Mouse (Mus musculus) hindbrain, postnatal 0 days (tissue): Measurements from ENCODE around the gene Stard13. TPM values are rescaled to one million over a fixed set of nuclear protein-coding genes. Genes with fewer than 3 reads are reported as not detected.

Experiments
- ATAC-seq: fragments of 200-750 bp; cut with Nextera tagmentation; 2 replicates; pipeline ENCODE4 v1.8.0; 2017; ENCODE audit warnings: mild to moderate bottlenecking, moderate TSS enrichment, moderate library complexity
- DNase-seq: peaks from one replicate; pipeline ENCODE4 v3.0.0-alpha.2; 2015; ENCODE audit warnings: low spot score
- H3K27ac ChIP-seq: fragments of 300-500 bp; sonication (generic); 2 replicates; pipeline ENCODE4 v1.5.1; 2014; ENCODE audit warnings: mild to moderate bottlenecking
- H3K27me3 ChIP-seq: fragments of 300-500 bp; sonication (generic); 2 replicates; pipeline ENCODE4 v1.6.1; 2014; ENCODE audit warnings: low read length, mixed read lengths; ENCODE audit not compliant: insufficient read depth
- H3K36me3 ChIP-seq: fragments of 300-500 bp; sonication (generic); 2 replicates; pipeline ENCODE4 v1.6.1; 2014; ENCODE audit warnings: low read length, mixed read lengths; ENCODE audit not compliant: insufficient read depth
- H3K4me1 ChIP-seq: fragments of 300-500 bp; sonication (generic); 2 replicates; pipeline ENCODE4 v1.6.1; 2014; ENCODE audit warnings: antibody characterized with exemption, low read length, mixed read lengths; ENCODE audit not compliant: insufficient read depth
- H3K4me2 ChIP-seq: fragments of 300-500 bp; sonication (generic); 2 replicates; pipeline ENCODE4 v1.6.1; 2014; ENCODE audit warnings: low read depth, mild to moderate bottlenecking, low read length, moderate library complexity, mixed read lengths
- H3K4me3 ChIP-seq: fragments of 300-500 bp; sonication (generic); 2 replicates; pipeline ENCODE4 v1.5.1; 2014; ENCODE audit warnings: low read length
- H3K9ac ChIP-seq: fragments of 300-500 bp; sonication (generic); replicated peaks from 2 replicates; pipeline ENCODE4 v1.6.1; 2014; ENCODE audit warnings: mild to moderate bottlenecking, low read length, moderate library complexity, mixed read lengths
- H3K9me3 ChIP-seq: fragments of 300-500 bp; sonication (generic); 2 replicates; pipeline ENCODE4 v1.6.1; 2016; ENCODE audit warnings: low read length, mixed read lengths
- CTCF ChIP-seq: IDR thresholded peaks from 2 replicates; pipeline ENCODE4 v1.5.1; 2016; ENCODE audit warnings: antibody characterized with exemption, control low read depth, low read depth
- WGBS: fragments of 180-500 bp; shearing (Covaris S2); extraction: QIAGEN DNeasy Blood & Tissue Kit; methylation state at CpG from one replicate; pipeline ENCODE4 v1.1.7; 2014; 5-methylcytosine and 5-hydroxymethylcytosine counted together
- polyA plus RNA-seq: library from polyadenylated mRNA; unstranded; fragments of >200 nt; fragmentation: Nextera tagmentation; extraction: Ambion mirVana; gene quantifications from 2 replicates; pipeline ENCODE4 v1.2.1, GENCODE M21; 2015
- total RNA-seq: library from RNA; depleted of rRNA; stranded (reverse); fragments of >200 nt; gene quantifications from 2 replicates; pipeline ENCODE4 v1.2.3, GENCODE M21; 2014

Stard13 gene
- total and polyA plus RNA-seq, 2 experiments from 2014 or later = 2.8 to 14.7 TPM

DNA sequence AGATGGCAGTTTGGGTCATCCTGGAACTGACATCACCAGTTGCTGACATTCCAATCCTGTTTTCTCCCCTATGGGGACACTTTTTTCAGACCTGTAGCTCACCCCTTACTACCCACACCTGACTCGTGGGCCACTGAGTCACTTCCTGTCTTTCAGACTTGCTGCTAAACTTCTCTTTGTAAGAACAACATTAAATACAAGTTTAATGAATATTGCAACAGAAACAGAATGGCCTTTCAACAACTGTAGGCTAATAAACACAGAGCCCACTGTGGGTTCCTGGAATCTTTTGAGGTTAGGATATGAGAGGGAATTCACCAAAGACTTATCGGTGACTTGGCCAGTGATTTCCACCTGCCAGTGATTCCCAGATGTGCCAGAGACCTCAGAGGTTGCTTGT, 123.8 kb downstream of the Stard13 start:
- TF ChIP-seq CTCF = no peak
- no peak overlapping the region for H3K4me2 ChIP-seq
- no peaks in the 10 kb centered on the region for H3K27me3 ChIP-seq
- no peaks in the 10 kb centered on the region for H3K36me3 ChIP-seq
- WGBS = 82% methylated on average over 2 of the region's 2 CpGs
- DNase-seq (no peak), ATAC-seq (no peak)
- H3K9me3 ChIP-seq = no peaks in the 10 kb centered on the region
- 0 out of 2 replicates have a peak, but pooled peaks cover 3% of the 10 kb centered on the region for H3K4me1 ChIP-seq
- no peak overlapping the region for H3K27ac ChIP-seq
- H3K4me3 ChIP-seq = no peak overlapping the region
- no peak overlapping the region for H3K9ac ChIP-seq

DNA sequence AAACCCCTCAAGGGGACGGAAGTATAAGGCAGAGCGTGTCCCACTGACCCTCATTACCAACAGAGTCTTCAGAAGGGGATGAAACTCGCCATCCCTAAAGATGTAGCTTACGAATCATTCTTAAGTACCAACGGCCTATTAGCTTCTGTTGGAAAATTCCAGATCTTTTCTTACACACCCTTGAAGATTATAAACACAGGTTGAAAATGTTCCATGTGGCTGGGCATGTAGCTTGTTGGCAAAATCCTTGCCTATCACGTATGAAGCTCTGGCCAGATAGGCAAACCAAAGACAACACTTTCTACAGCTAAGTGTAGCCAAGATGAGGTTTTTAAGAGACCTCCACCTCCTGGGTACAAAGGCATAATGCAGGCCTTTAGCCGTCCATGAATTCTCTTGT, 124.7 kb downstream of the Stard13 start:
- Histone ChIP-seq H3K27ac (no peak overlapping the region), H3K4me2 (no peak overlapping the region), H3K36me3 (no peaks in the 10 kb centered on the region), H3K9ac (no peak overlapping the region), H3K9me3 (no peaks in the 10 kb centered on the region), H3K27me3 (no peaks in the 10 kb centered on the region), H3K4me3 (no peak overlapping the region), H3K4me1 (0 out of 2 replicates have a peak, but pooled peaks cover 3% of the 10 kb centered on the region)
- DNase-seq (no peak), ATAC-seq (no peak)
- 86% methylated on average over 7 of the region's 7 CpGs for WGBS
- 0 out of 2 replicates have a peak, but pooled peaks have one; percentile 2 for TF ChIP-seq CTCF

DNA sequence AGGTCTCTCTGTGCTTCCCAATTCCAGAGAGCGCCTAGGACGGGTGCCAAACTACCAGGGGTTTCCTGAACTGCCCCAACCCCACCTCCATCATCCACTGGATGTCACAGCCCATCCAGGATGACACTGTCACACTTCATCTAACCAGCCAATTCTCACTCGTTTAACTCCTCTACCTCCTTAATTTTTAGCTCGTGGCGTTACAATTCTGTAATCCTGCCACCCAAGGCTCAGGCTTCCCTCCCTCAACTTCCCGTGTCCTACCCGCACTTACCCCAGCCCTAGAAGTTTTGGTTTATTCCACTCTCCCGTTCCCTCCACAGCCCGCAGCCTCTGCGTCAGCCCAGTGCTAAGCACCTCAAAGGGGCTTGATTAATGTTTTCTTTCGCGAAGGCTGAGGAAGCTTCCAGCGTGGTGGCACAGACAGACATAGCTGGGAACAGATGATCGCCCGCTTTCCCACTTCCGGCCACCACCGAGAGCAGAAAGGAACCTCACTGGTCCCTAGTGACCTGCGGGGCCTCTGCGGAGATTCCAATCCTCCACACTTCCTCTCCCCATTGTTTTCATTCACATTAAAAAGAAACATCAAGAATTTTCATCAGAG, 125.2 kb downstream of the Stard13 start:
- Histone ChIP-seq H3K36me3 (no peaks in the 10 kb centered on the region), H3K27ac (peak overlapping the region; percentile 11; the same call in 1 of the 2 replicates), H3K9me3 (no peaks in the 10 kb centered on the region), H3K4me2 (peak overlapping the region; percentile 34), H3K9ac (no peak overlapping the region), H3K4me3 (no peak overlapping the region), H3K27me3 (no peaks in the 10 kb centered on the region), H3K4me1 (0 out of 2 replicates have a peak, but pooled peaks cover 3% of the 10 kb centered on the region)
- no peak for ATAC-seq
- no peak for DNase-seq
- WGBS = 60% methylated on average over 19 of the region's 19 CpGs
- TF ChIP-seq CTCF = no peak

DNA sequence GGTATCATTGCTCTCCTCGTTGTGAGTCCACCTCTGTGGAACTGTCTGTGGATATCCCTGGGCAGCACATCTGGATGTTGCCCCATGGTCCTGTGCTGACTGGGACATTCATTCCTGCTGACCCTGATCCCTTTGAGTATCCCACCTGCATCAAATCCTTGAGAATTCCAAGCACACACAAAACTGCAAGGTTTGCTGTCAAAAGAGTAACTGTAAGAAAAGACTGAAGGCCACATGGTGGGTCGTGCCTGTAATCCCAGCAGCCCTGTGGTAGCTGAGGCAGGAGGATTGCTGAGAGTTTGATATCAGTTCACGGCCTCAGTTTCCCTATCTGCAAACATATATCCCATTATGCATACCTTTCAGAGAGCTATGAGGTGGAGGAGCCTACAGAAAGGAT, 126.8 kb downstream of the Stard13 start:
- Histone ChIP-seq H3K4me3 (no peak overlapping the region), H3K27ac (no peak overlapping the region), H3K27me3 (no peaks in the 10 kb centered on the region), H3K9me3 (no peaks in the 10 kb centered on the region), H3K4me2 (no peak overlapping the region), H3K36me3 (no peaks in the 10 kb centered on the region), H3K4me1 (0 out of 2 replicates have a peak, but pooled peaks cover 3% of the 10 kb centered on the region), H3K9ac (no peak overlapping the region)
- DNase-seq = no peak
- WGBS = 91% methylated on average over 3 of the region's 3 CpGs
- ATAC-seq = no peak
- no peak for TF ChIP-seq CTCF

DNA sequence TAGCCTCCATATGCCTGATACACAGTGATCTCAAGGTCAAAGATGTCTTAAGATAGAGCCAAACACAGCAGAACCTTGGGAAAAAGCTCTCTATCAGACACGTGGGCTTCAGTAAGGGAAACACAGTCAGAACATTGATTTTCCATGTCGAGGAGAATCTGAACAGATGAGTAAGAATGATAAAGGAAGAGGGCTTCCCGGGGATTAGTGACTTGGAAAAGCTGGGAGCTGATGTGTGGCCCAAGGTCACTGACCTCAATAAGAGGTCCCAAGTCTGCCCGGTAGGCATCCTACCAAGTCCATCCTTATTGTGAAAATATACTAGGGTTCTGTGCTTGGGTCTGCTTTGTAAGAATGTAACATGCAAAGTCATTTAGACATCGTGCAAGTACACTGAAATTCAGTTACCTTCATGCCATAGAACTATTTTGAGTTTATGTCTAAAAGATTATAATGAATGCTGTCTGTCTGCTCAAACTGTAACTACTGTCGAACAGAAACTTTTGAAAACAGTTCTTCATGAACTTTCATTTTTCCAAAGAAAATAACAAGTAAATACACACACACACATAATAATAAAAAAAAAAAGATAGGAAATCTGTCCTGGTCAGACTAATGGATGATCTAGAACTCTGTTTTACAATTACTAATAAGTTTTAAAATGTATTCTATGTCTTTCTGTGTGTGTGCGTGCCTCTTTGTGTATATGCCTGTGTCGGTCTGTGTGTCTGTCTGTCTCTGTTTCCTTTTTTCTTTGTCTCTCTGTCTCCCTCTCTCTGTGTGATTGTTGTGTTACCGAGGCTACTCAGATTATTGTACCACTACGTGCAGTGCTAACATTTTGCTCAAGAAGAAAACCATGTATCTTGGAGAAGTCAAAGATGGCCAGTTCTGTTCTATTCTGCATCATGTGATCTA, 128.3 kb downstream of the Stard13 start:
- no peak overlapping the region for H3K27ac ChIP-seq
- H3K9me3 ChIP-seq = no peaks in the 10 kb centered on the region
- 0 out of 2 replicates have a peak, but pooled peaks cover 3% of the 10 kb centered on the region for H3K4me1 ChIP-seq
- H3K9ac ChIP-seq = no peak overlapping the region
- TF ChIP-seq CTCF = no peak
- 79% methylated on average over 10 of the region's 10 CpGs for WGBS
- ATAC-seq (no peak), DNase-seq (no peak)
- no peaks in the 10 kb centered on the region for H3K36me3 ChIP-seq
- H3K4me3 ChIP-seq = no peak overlapping the region
- no peaks in the 10 kb centered on the region for H3K27me3 ChIP-seq
- H3K4me2 ChIP-seq = no peak overlapping the region

DNA sequence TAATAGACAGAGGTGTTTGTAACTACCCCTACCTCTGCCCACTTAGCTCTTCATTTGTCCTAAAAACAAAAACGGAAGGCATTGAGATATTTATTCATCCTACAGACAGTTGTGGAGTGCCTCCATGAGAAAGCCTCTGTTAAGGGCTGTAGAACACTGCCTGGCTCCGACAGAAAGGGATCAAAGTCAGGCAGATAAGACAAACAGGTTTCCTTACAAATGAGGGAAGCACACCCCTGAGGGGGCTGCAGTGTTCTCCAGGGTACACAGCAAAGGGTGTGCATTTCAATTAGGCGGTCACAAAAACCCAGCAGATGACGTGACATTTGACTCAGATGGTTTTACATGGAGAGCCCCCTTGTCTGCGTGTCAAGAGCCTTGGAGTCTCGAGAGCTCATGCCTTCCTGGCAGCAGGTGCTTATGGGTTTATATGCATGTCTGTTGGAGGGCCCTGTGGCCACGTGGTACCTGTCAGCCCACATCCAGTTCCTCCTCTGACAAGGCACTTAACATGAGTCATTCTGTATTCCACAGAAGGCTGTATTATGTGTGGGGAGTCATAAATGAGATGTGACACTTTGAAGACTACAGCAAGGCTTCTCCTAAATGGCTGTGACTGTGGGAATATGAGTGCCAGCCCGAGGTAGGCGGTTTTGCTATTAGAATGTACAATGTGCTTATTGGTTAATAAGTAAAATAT, 129.1 kb downstream of the Stard13 start:
- H3K27ac ChIP-seq = no peak overlapping the region
- ATAC-seq = no peak
- DNase-seq = no peak

More for the DNA sequence above, 129.1 kb downstream of the Stard13 start:
- no peak for TF ChIP-seq CTCF
- H3K27me3 ChIP-seq = no peaks in the 10 kb centered on the region
- H3K36me3 ChIP-seq = no peaks in the 10 kb centered on the region
- no peaks in the 10 kb centered on the region for H3K9me3 ChIP-seq
- H3K9ac ChIP-seq = no peak overlapping the region
- H3K4me1 ChIP-seq = 0 out of 2 replicates have a peak, but pooled peaks cover 3% of the 10 kb centered on the region
- WGBS = 56% methylated on average over 9 of the region's 9 CpGs
- no peak overlapping the region for H3K4me2 ChIP-seq
- H3K4me3 ChIP-seq = no peak overlapping the region
